Mouse (Mus musculus): Measurements from ENCODE around the gene Fam196a.

Gene Fam196a

GRCm38 (mm10) chr7:134937927-134938609, at the start of gene Fam196a:
Gene Fam196a, minus strand, starts transcription at chr7:134938430.
- peaks cover 28% of the 10 kb centered on the region for H3K4me1 ChIP-seq (replicated peaks; ENCODE audit: low read depth, low read length)
- no peaks in the 10 kb centered on the region for H3K36me3 ChIP-seq (ENCODE audit: insufficient read depth, low read length)
- H3K27me3 ChIP-seq (ENCODE audit: insufficient read depth, low read length) = peaks cover 37% of the 10 kb centered on the region
- H3K9me3 ChIP-seq (ENCODE audit: low read length) = no peaks in the 10 kb centered on the region
- peak within 1 kb of the TSS; percentile 82 for H3K4me3 ChIP-seq (replicated peaks; ENCODE audit: low read length)
- no peak for TF ChIP-seq POU5F1 (IDR thresholded peaks at IDR 0.05; ENCODE audit: borderline replicate concordance, low read length)
- no peak for TF ChIP-seq NANOG (IDR thresholded peaks at IDR 0.05; ENCODE audit: borderline replicate concordance, low read length)
- peak; percentile 13; the same call in 1 of the 2 replicates for TF ChIP-seq CTCF (conservative IDR thresholded peaks at IDR 0.05; ENCODE audit: low read length)

- Histone ChIP-seq H3K4me1 (replicated peaks; ENCODE audit: low read depth, low read length) (no peaks in the 10 kb centered on the region), H3K9me3 (ENCODE audit: low read length) (no peaks in the 10 kb centered on the region), H3K4me3 (replicated peaks; ENCODE audit: low read length) (no peak overlapping the region), H3K36me3 (ENCODE audit: insufficient read depth, low read length) (0 out of 2 replicates have a peak, but pooled peaks cover 4% of the 10 kb centered on the region), H3K27me3 (ENCODE audit: insufficient read depth, low read length) (no peaks in the 10 kb centered on the region)
- no peak for TF ChIP-seq CTCF (conservative IDR thresholded peaks at IDR 0.05; ENCODE audit: low read length)
- TF ChIP-seq POU5F1 (IDR thresholded peaks at IDR 0.05; ENCODE audit: borderline replicate concordance, low read length) = no peak
- TF ChIP-seq NANOG (IDR thresholded peaks at IDR 0.05; ENCODE audit: borderline replicate concordance, low read length) = no peak
These were observed 23.4 kb upstream of the Fam196a start for GRCm38 (mm10) chr7:134961608-134962007.

GRCm38 (mm10) chr7:134960871-134961270, 22.6 kb upstream of the Fam196a start:
- Histone ChIP-seq H3K27me3 (ENCODE audit: insufficient read depth, low read length) (no peaks in the 10 kb centered on the region), H3K4me1 (replicated peaks; ENCODE audit: low read depth, low read length) (no peaks in the 10 kb centered on the region), H3K4me3 (replicated peaks; ENCODE audit: low read length) (no peak overlapping the region), H3K9me3 (ENCODE audit: low read length) (no peaks in the 10 kb centered on the region), H3K36me3 (ENCODE audit: insufficient read depth, low read length) (0 out of 2 replicates have a peak, but pooled peaks cover 4% of the 10 kb centered on the region)
- TF ChIP-seq CTCF (conservative IDR thresholded peaks at IDR 0.05; ENCODE audit: low read length) = peak; percentile 78
- no peak for TF ChIP-seq POU5F1 (IDR thresholded peaks at IDR 0.05; ENCODE audit: borderline replicate concordance, low read length)

- Histone ChIP-seq H3K27me3 (ENCODE audit: insufficient read depth, low read length) (no peaks in the 10 kb centered on the region), H3K4me3 (replicated peaks; ENCODE audit: low read length) (no peak overlapping the region), H3K36me3 (ENCODE audit: insufficient read depth, low read length) (0 out of 2 replicates have a peak, but pooled peaks cover 4% of the 10 kb centered on the region), H3K9me3 (ENCODE audit: low read length) (no peaks in the 10 kb centered on the region), H3K4me1 (replicated peaks; ENCODE audit: low read depth, low read length) (no peaks in the 10 kb centered on the region)
- TF ChIP-seq POU5F1 (IDR thresholded peaks at IDR 0.05; ENCODE audit: borderline replicate concordance, low read length) (no peak), NANOG (IDR thresholded peaks at IDR 0.05; ENCODE audit: borderline replicate concordance, low read length) (no peak), CTCF (conservative IDR thresholded peaks at IDR 0.05; ENCODE audit: low read length) (no peak)
These were observed 20.9 kb upstream of the Fam196a start for GRCm38 (mm10) chr7:134959086-134959485.

- Histone ChIP-seq H3K27me3 (ENCODE audit: insufficient read depth, low read length) (no peaks in the 10 kb centered on the region), H3K9me3 (ENCODE audit: low read length) (no peaks in the 10 kb centered on the region), H3K4me1 (replicated peaks; ENCODE audit: low read depth, low read length) (no peaks in the 10 kb centered on the region), H3K36me3 (ENCODE audit: insufficient read depth, low read length) (0 out of 2 replicates have a peak, but pooled peaks cover 4% of the 10 kb centered on the region), H3K4me3 (replicated peaks; ENCODE audit: low read length) (no peak overlapping the region)
- TF ChIP-seq CTCF (conservative IDR thresholded peaks at IDR 0.05; ENCODE audit: low read length) (peak; percentile 49), NANOG (IDR thresholded peaks at IDR 0.05; ENCODE audit: borderline replicate concordance, low read length) (no peak), POU5F1 (IDR thresholded peaks at IDR 0.05; ENCODE audit: borderline replicate concordance, low read length) (no peak)
These were observed 7.9 kb upstream of the Fam196a start for GRCm38 (mm10) chr7:134945925-134946716.

- H3K36me3 ChIP-seq (ENCODE audit: insufficient read depth, low read length) = 0 out of 2 replicates have a peak, but pooled peaks cover 4% of the 10 kb centered on the region
- H3K4me1 ChIP-seq (replicated peaks; ENCODE audit: low read depth, low read length) = peaks cover 6% of the 10 kb centered on the region
- no peak for TF ChIP-seq POU5F1 (IDR thresholded peaks at IDR 0.05; ENCODE audit: borderline replicate concordance, low read length)
- no peak for TF ChIP-seq CTCF (conservative IDR thresholded peaks at IDR 0.05; ENCODE audit: low read length)
- no peak for TF ChIP-seq NANOG (IDR thresholded peaks at IDR 0.05; ENCODE audit: borderline replicate concordance, low read length)
- no peaks in the 10 kb centered on the region for H3K9me3 ChIP-seq (ENCODE audit: low read length)
- H3K27me3 ChIP-seq (ENCODE audit: insufficient read depth, low read length) = peaks cover 13% of the 10 kb centered on the region
- H3K4me3 ChIP-seq (replicated peaks; ENCODE audit: low read length) = no peak overlapping the region
These were observed 5.5 kb upstream of the Fam196a start for GRCm38 (mm10) chr7:134943701-134944100.

GRCm38 (mm10) chr7:134943063-134943462, 4.8 kb upstream of the Fam196a start:
- Histone ChIP-seq H3K4me1 (replicated peaks; ENCODE audit: low read depth, low read length) (peaks cover 9% of the 10 kb centered on the region), H3K27me3 (ENCODE audit: insufficient read depth, low read length) (peaks cover 14% of the 10 kb centered on the region), H3K36me3 (ENCODE audit: insufficient read depth, low read length) (0 out of 2 replicates have a peak, but pooled peaks cover 4% of the 10 kb centered on the region), H3K4me3 (replicated peaks; ENCODE audit: low read length) (no peak overlapping the region), H3K9me3 (ENCODE audit: low read length) (no peaks in the 10 kb centered on the region)
- no peak for TF ChIP-seq POU5F1 (IDR thresholded peaks at IDR 0.05; ENCODE audit: borderline replicate concordance, low read length)
- no peak for TF ChIP-seq CTCF (conservative IDR thresholded peaks at IDR 0.05; ENCODE audit: low read length)
- no peak for TF ChIP-seq NANOG (IDR thresholded peaks at IDR 0.05; ENCODE audit: borderline replicate concordance, low read length)

GRCm38 (mm10) chr7:134941891-134942290, 3.7 kb upstream of the Fam196a start:
- peaks cover 15% of the 10 kb centered on the region for H3K4me1 ChIP-seq (replicated peaks; ENCODE audit: low read depth, low read length)
- TF ChIP-seq NANOG (IDR thresholded peaks at IDR 0.05; ENCODE audit: borderline replicate concordance, low read length) = no peak
- TF ChIP-seq CTCF (conservative IDR thresholded peaks at IDR 0.05; ENCODE audit: low read length) = peak; percentile 26
- TF ChIP-seq POU5F1 (IDR thresholded peaks at IDR 0.05; ENCODE audit: borderline replicate concordance, low read length) = no peak
- no peaks in the 10 kb centered on the region for H3K9me3 ChIP-seq (ENCODE audit: low read length)
- no peaks in the 10 kb centered on the region for H3K36me3 ChIP-seq (ENCODE audit: insufficient read depth, low read length)
- H3K27me3 ChIP-seq (ENCODE audit: insufficient read depth, low read length) = peaks cover 22% of the 10 kb centered on the region
- H3K4me3 ChIP-seq (replicated peaks; ENCODE audit: low read length) = no peak overlapping the region

Measured in E14TG2a.4 (cell line).